Comparison of ENCODE assay signal across 23 mouse cellular contexts in the genomic region with DNA sequence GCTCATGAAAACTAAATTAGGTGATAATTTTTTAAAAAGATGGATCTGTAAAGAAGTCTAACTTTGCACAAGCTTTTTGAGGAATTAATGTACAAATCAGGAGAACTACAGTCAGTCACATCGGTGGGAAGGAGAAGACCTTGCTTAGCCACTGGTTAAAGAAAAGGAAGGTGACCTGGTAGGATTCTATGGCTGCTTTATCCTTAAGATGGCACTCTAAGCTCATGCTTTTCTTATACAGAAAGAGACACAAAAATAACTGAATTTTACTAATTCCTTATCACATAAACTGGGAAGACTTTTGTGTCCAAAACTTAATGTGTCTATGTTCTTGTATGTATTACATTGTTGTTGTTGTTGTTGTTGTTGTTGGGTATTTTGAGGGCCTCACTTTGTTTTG. TPM values are rescaled to one million over a fixed set of nuclear protein-coding genes. Genes with fewer than 3 reads are reported as not detected.
DNase-seq lines count a peak whose midpoint lies in the region; TF ChIP-seq lines count a peak whose summit lies in the region.
"Had no signal": no experiment of that assay in that cellular context is flagged by ENCODE, and none has a peak within 500 bp of the region (broad histone marks: within the 10 kb centered on the region; RNA-seq: fewer than 3 reads in every experiment).

No protein-coding gene starts in this region.

- no peak overlapping the region for H3K27ac ChIP-seq in layer of hippocampus, adult 2 months
- H3K27ac ChIP-seq: forebrain, embryonic 12.5 days; heart, embryonic 15.5 days; limb, embryonic 12.5 days; liver, embryonic 12.5 days had no signal

- TF ChIP-seq CTCF in layer of hippocampus, adult 2 months (conservative IDR thresholded peaks at IDR 0.05): peak; percentile 73
- no peak for TF ChIP-seq CTCF in lung, adult 2 months (IDR thresholded peaks at IDR 0.05; ENCODE audit: insufficient read depth, low read length)

- no peaks in the 10 kb centered on the region for H3K4me1 ChIP-seq in lung, adult 2 months (ENCODE audit: control insufficient read depth, insufficient read depth, low read length)
- H3K4me1 ChIP-seq: forebrain, embryonic 12.5 days; heart, embryonic 15.5 days; limb, embryonic 12.5 days; liver, embryonic 12.5 days had no signal

- peak; percentile 31 for DNase-seq in cerebellum, adult 9-10 months
- no peak for DNase-seq in cerebellum, adult 11-12 months
- DNase-seq in layer of hippocampus, adult 2 months (ENCODE audit: low spot score in 2 of 2): peak in 1 of 2 experiments; percentile 12
- no peak for DNase-seq in layer of hippocampus, postnatal 10 days (ENCODE audit: low spot score in 2 of 2)
- DNase-seq in 416B (ENCODE audit: low read depth): peak; percentile 59
- DNase-seq in naive thymus-derived CD4-positive, alpha-beta T cell, adult 2 months (ENCODE audit: low read depth): peak; percentile 40
- no peak for DNase-seq in lung, adult 2 months
- DNase-seq: adrenal gland, adult 8-10 months; B cell, adult 2 months; cerebellum, postnatal 36 days; gastrocnemius, postnatal 14 days; heart, postnatal 4 days; kidney, adult 2 months; kidney, postnatal 25 days; layer of hippocampus, adult 9-11 months; lung, postnatal 14 days; retina, postnatal 1 day; right cerebral cortex, postnatal 4 days; thymus, postnatal 14 days had no signal

- H3K4me3 ChIP-seq in layer of hippocampus, adult 2 months: no peak overlapping the region
- H3K4me3 ChIP-seq in lung, adult 2 months (replicated peaks; ENCODE audit: extremely low read depth, low read depth, low read length): no peak overlapping the region
- H3K4me3 ChIP-seq: forebrain, embryonic 12.5 days; heart, embryonic 15.5 days; limb, embryonic 12.5 days; liver, embryonic 12.5 days had no signal

- 73% methylated on average over 1 of the region's 1 CpGs for WGBS in lung, adult 2 months

- no peak for TF ChIP-seq POLR2A in lung, adult 2 months (IDR thresholded peaks at IDR 0.05; ENCODE audit: borderline replicate concordance, extremely low read depth, low read depth, low read length)

RNA-seq across cellular contexts. Expression of a gene that starts 25.2 kb away (rescaled TPM):
- total RNA-seq in layer of hippocampus, adult 2 months (2021): 10 to 100 TPM; 31.7 to 40.8 TPM
- total RNA-seq in layer of hippocampus, postnatal 10 days (2021): 10 to 100 TPM; 39.1 to 41.3 TPM
- polyA plus RNA-seq in lung, adult 2 months (2012; rRNA removed): 3.8 and 9.5 TPM in 2 replicates

Comparison
In these comparisons a context has a peak if more than half of its experiments do, and no peak if none do; other contexts are left out.
1. DNase-seq: peak in cerebellum, adult 9-10 months (single experiment), 416B (single experiment) and naive thymus-derived CD4-positive, alpha-beta T cell, adult 2 months (single experiment); none in cerebellum, adult 11-12 months (single experiment), layer of hippocampus, postnatal 10 days (0 of 2) and lung, adult 2 months (single experiment).